Mouse (Mus musculus): Measurements from ENCODE around the gene Tgif1. TPM values are rescaled to one million over a fixed set of nuclear protein-coding genes. Genes with fewer than 3 reads are reported as not detected.
"Not testable (repeated sequence)": the region's sequence is repeated elsewhere in the genome, so short reads cannot be mapped to it uniquely, and the experiment has no call there.

Gene Tgif1
- total and polyA plus RNA-seq, 2 experiments from 2014 or later = 7.8 to 9.0 TPM

GRCm38 (mm10) chr17:70831591-70831990 lies 21.8 kb downstream of the Tgif1 start:
- Histone ChIP-seq H3K27ac (ENCODE audit: low read depth) (no peak overlapping the region), H3K9me3 (replicated peaks; ENCODE audit: control insufficient read depth, low read length) (no peaks in the 10 kb centered on the region), H3K4me1 (ENCODE audit: control insufficient read depth, insufficient read depth) (no peaks in the 10 kb centered on the region), H3K9ac (replicated peaks; ENCODE audit: low read depth, low read length) (no peak overlapping the region), H3K27me3 (ENCODE audit: control insufficient read depth, insufficient read depth, low read length) (peaks cover 23% of the 10 kb centered on the region), H3K4me3 (ENCODE audit: low read depth, low read length) (no peak overlapping the region), H3K36me3 (replicated peaks; ENCODE audit: control insufficient read depth, insufficient read depth, low read length) (no peaks in the 10 kb centered on the region), H3K4me2 (ENCODE audit: low read depth, low read length) (no peak overlapping the region)
- DNase-seq (ENCODE audit: low spot score) = no peak
- 79% methylated on average over 4 of the region's 4 CpGs for WGBS
- TF ChIP-seq EP300 (IDR thresholded peaks at IDR 0.05; ENCODE audit: low read depth) = no peak
- no peak for TF ChIP-seq CTCF (IDR thresholded peaks at IDR 0.05; ENCODE audit: low read depth)
- ATAC-seq (ENCODE audit: insufficient read depth, low read depth) = no peak

GRCm38 (mm10) chr17:70829943-70830715 lies 23.2 kb downstream of the Tgif1 start:
- no peak overlapping the region for H3K9ac ChIP-seq (replicated peaks; ENCODE audit: low read depth, low read length)
- 85% methylated on average over 23 of the region's 23 CpGs for WGBS
- no peak for TF ChIP-seq CTCF (IDR thresholded peaks at IDR 0.05; ENCODE audit: low read depth)
- TF ChIP-seq EP300 (IDR thresholded peaks at IDR 0.05; ENCODE audit: low read depth) = no peak
- ATAC-seq (ENCODE audit: insufficient read depth, low read depth) (no peak), DNase-seq (ENCODE audit: low spot score) (no peak)
- H3K4me3 ChIP-seq (ENCODE audit: low read depth, low read length) = no peak overlapping the region
- no peak overlapping the region for H3K4me2 ChIP-seq (ENCODE audit: low read depth, low read length)
- no peak overlapping the region for H3K27ac ChIP-seq (ENCODE audit: low read depth)
- H3K4me1 ChIP-seq (ENCODE audit: control insufficient read depth, insufficient read depth) = no peaks in the 10 kb centered on the region
- no peaks in the 10 kb centered on the region for H3K36me3 ChIP-seq (replicated peaks; ENCODE audit: control insufficient read depth, insufficient read depth, low read length)
- peaks cover 18% of the 10 kb centered on the region for H3K27me3 ChIP-seq (ENCODE audit: control insufficient read depth, insufficient read depth, low read length)
- no peaks in the 10 kb centered on the region for H3K9me3 ChIP-seq (replicated peaks; ENCODE audit: control insufficient read depth, low read length)

- Histone ChIP-seq H3K36me3 (replicated peaks; ENCODE audit: control insufficient read depth, insufficient read depth, low read length) (no peaks in the 10 kb centered on the region), H3K4me1 (ENCODE audit: control insufficient read depth, insufficient read depth) (no peaks in the 10 kb centered on the region), H3K4me3 (ENCODE audit: low read depth, low read length) (no peak overlapping the region), H3K4me2 (ENCODE audit: low read depth, low read length) (no peak overlapping the region), H3K27me3 (ENCODE audit: control insufficient read depth, insufficient read depth, low read length) (peaks cover 18% of the 10 kb centered on the region), H3K9me3 (replicated peaks; ENCODE audit: control insufficient read depth, low read length) (no peaks in the 10 kb centered on the region), H3K9ac (replicated peaks; ENCODE audit: low read depth, low read length) (no peak overlapping the region), H3K27ac (ENCODE audit: low read depth) (no peak overlapping the region)
- WGBS = 83% methylated on average over 6 of the region's 6 CpGs
- DNase-seq (ENCODE audit: low spot score) = no peak
- TF ChIP-seq EP300 (IDR thresholded peaks at IDR 0.05; ENCODE audit: low read depth) (no peak), CTCF (IDR thresholded peaks at IDR 0.05; ENCODE audit: low read depth) (no peak)
- no peak for ATAC-seq (ENCODE audit: insufficient read depth, low read depth)
These were observed 24.1 kb downstream of the Tgif1 start for GRCm38 (mm10) chr17:70829217-70829616.

- Histone ChIP-seq H3K9me3 (replicated peaks; ENCODE audit: control insufficient read depth, low read length) (no peaks in the 10 kb centered on the region), H3K4me2 (ENCODE audit: low read depth, low read length) (no peak overlapping the region), H3K27me3 (ENCODE audit: control insufficient read depth, insufficient read depth, low read length) (peaks cover 16% of the 10 kb centered on the region), H3K4me1 (ENCODE audit: control insufficient read depth, insufficient read depth) (no peaks in the 10 kb centered on the region), H3K27ac (ENCODE audit: low read depth) (no peak overlapping the region), H3K4me3 (ENCODE audit: low read depth, low read length) (no peak overlapping the region), H3K9ac (replicated peaks; ENCODE audit: low read depth, low read length) (no peak overlapping the region), H3K36me3 (replicated peaks; ENCODE audit: control insufficient read depth, insufficient read depth, low read length) (no peaks in the 10 kb centered on the region)
- ATAC-seq (ENCODE audit: insufficient read depth, low read depth) (no peak), DNase-seq (ENCODE audit: low spot score) (no peak)
- WGBS = 77% methylated on average over 2 of the region's 2 CpGs
- no peak for TF ChIP-seq EP300 (IDR thresholded peaks at IDR 0.05; ENCODE audit: low read depth)
- TF ChIP-seq CTCF (IDR thresholded peaks at IDR 0.05; ENCODE audit: low read depth) = no peak
These were observed 24.8 kb downstream of the Tgif1 start for GRCm38 (mm10) chr17:70828569-70828968.

GRCm38 (mm10) chr17:70828180-70828528 lies 25.2 kb downstream of the Tgif1 start:
- H3K4me1 ChIP-seq (ENCODE audit: control insufficient read depth, insufficient read depth) = no peaks in the 10 kb centered on the region
- peaks cover 14% of the 10 kb centered on the region; the same call in 1 of the 2 replicates for H3K27me3 ChIP-seq (ENCODE audit: control insufficient read depth, insufficient read depth, low read length)
- ATAC-seq (ENCODE audit: insufficient read depth, low read depth) = no peak
- no peak overlapping the region for H3K9ac ChIP-seq (replicated peaks; ENCODE audit: low read depth, low read length)
- H3K27ac ChIP-seq (ENCODE audit: low read depth) = no peak overlapping the region
- H3K9me3 ChIP-seq (replicated peaks; ENCODE audit: control insufficient read depth, low read length) = no peaks in the 10 kb centered on the region
- TF ChIP-seq EP300 (IDR thresholded peaks at IDR 0.05; ENCODE audit: low read depth) = no peak
- no peak for TF ChIP-seq CTCF (IDR thresholded peaks at IDR 0.05; ENCODE audit: low read depth)
- no peak overlapping the region for H3K4me3 ChIP-seq (ENCODE audit: low read depth, low read length)
- 84% methylated on average over 4 of the region's 4 CpGs for WGBS
- DNase-seq (ENCODE audit: low spot score) = no peak
- H3K36me3 ChIP-seq (replicated peaks; ENCODE audit: control insufficient read depth, insufficient read depth, low read length) = no peaks in the 10 kb centered on the region
- no peak overlapping the region for H3K4me2 ChIP-seq (ENCODE audit: low read depth, low read length)

GRCm38 (mm10) chr17:70827463-70828179 lies 25.7 kb downstream of the Tgif1 start:
- not testable (repeated sequence) for H3K4me2 ChIP-seq (ENCODE audit: low read depth, low read length); H3K4me3 ChIP-seq (ENCODE audit: low read depth, low read length); H3K36me3 ChIP-seq (replicated peaks; ENCODE audit: control insufficient read depth, insufficient read depth, low read length); H3K9me3 ChIP-seq (replicated peaks; ENCODE audit: control insufficient read depth, low read length); H3K27ac ChIP-seq (ENCODE audit: low read depth); DNase-seq (ENCODE audit: low spot score); ATAC-seq (ENCODE audit: insufficient read depth, low read depth); H3K4me1 ChIP-seq (ENCODE audit: control insufficient read depth, insufficient read depth); H3K9ac ChIP-seq (replicated peaks; ENCODE audit: low read depth, low read length); H3K27me3 ChIP-seq (ENCODE audit: control insufficient read depth, insufficient read depth, low read length)
- WGBS = 79% methylated on average over 11 of the region's 11 CpGs

Measured in heart, postnatal 0 days (tissue).